Mouse (Mus musculus) hindbrain, embryonic 11.5 days (tissue): ENCODE data around the gene Ripor3. TPM values are rescaled to one million over a fixed set of nuclear protein-coding genes. Genes with fewer than 3 reads are reported as not detected.

Source experiments
- ATAC-seq: fragments of 200-750 bp; cut with Nextera tagmentation; 2 replicates; pipeline ENCODE4 v1.8.0; 2017; ENCODE audit warnings: mild to moderate bottlenecking, moderate TSS enrichment, moderate library complexity; ENCODE audit not compliant: low FRiP score
- DNase-seq: peaks from one replicate; pipeline ENCODE4 v3.0.0-alpha.2; 2015; ENCODE audit warnings: low spot score
- H3K27ac ChIP-seq: fragments of 300-500 bp; sonication (generic); 2 replicates; pipeline ENCODE4 v1.5.1; 2014; ENCODE audit warnings: mild to moderate bottlenecking, low read depth, low read length
- H3K27me3 ChIP-seq: fragments of 300-500 bp; sonication (generic); 2 replicates; pipeline ENCODE4 v1.6.1; 2014; ENCODE audit warnings: mild to moderate bottlenecking, low read length, moderate library complexity, mixed read lengths; ENCODE audit not compliant: control insufficient read depth, insufficient read depth
- H3K36me3 ChIP-seq: fragments of 300-500 bp; sonication (generic); 2 replicates; pipeline ENCODE4 v1.6.1; 2014; ENCODE audit warnings: mild to moderate bottlenecking, low read length, moderate library complexity, mixed read lengths; ENCODE audit not compliant: control insufficient read depth, insufficient read depth
- H3K4me1 ChIP-seq: fragments of 300-500 bp; sonication (generic); replicated peaks from 2 replicates; pipeline ENCODE4 v1.6.1; 2014; ENCODE audit warnings: low read length, mixed read lengths; ENCODE audit not compliant: control insufficient read depth, insufficient read depth
- H3K4me2 ChIP-seq: fragments of 300-500 bp; sonication (generic); replicated peaks from 2 replicates; pipeline ENCODE4 v1.6.1; 2014; ENCODE audit warnings: mild to moderate bottlenecking, low read depth, low read length
- H3K4me3 ChIP-seq: fragments of 300-500 bp; sonication (generic); 2 replicates; pipeline ENCODE4 v1.5.1; 2014; ENCODE audit warnings: low read depth, low read length
- H3K9ac ChIP-seq: fragments of 300-500 bp; sonication (generic); 2 replicates; pipeline ENCODE4 v1.6.1; 2014; ENCODE audit warnings: low read depth, low read length
- H3K9me3 ChIP-seq: fragments of 300-500 bp; sonication (generic); 2 replicates; pipeline ENCODE4 v1.6.1; 2016; ENCODE audit warnings: low read length; ENCODE audit not compliant: control insufficient read depth
- WGBS: fragments of 180-500 bp; shearing (Covaris S2); extraction: QIAGEN DNeasy Blood & Tissue Kit; methylation state at CpG from one replicate; pipeline ENCODE4 v1.1.7; 2014; 5-methylcytosine and 5-hydroxymethylcytosine counted together
- polyA plus RNA-seq: library from polyadenylated mRNA; unstranded; fragments of >200 nt; fragmentation: Nextera tagmentation; extraction: Ambion mirVana; gene quantifications from 2 replicates; pipeline ENCODE4 v1.2.1, GENCODE M21; 2014

Gene Ripor3
- polyA plus RNA-seq, 1 experiment from 2014 or later: 0.69 TPM

DNA sequence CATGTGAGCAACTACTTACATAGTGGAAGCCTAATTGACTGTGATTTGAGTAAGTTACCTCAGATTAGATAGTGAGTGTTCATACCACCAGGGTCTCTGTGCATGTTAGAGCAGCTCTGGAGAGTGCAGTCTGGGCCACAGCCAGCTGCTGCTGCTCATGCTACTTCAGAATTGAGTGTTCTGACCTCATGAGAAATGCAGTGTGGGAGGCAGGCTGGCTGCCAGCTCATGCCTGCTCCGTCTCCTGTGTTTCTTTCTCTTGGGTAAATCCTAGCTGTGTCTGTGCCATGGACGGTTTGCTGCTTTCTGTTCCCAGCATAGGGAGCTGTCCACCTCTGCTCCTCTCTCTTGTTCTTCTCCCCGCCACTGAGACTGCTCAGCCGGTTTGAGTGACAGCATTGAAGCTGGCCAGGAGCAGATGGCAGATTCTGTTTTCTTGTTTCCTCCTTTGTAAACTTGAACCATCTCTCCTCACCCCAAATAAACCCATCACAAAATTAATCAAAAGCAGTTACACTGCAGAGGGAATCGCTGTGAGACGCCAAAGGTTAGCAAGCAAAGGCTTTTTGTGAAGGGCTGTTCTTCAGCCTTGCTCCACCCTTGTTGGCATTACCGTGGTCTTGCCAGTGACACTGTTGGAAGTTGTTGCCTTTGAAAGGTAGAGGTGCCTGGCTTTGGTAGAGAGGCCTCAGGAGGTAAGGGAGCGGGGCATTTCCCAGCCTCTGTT is 68.1 kb downstream of the Ripor3 start:
- WGBS: 56% methylated on average over 8 of the region's 8 CpGs
- Histone ChIP-seq H3K27me3 (no peaks in the 10 kb centered on the region), H3K4me1 (peaks cover 6% of the 10 kb centered on the region), H3K4me2 (no peak overlapping the region), H3K36me3 (no peaks in the 10 kb centered on the region), H3K4me3 (no peak overlapping the region), H3K9ac (peak overlapping the region; percentile 27; the same call in 1 of the 2 replicates), H3K27ac (peak overlapping the region; percentile 56), H3K9me3 (no peaks in the 10 kb centered on the region)
- no peak for DNase-seq
- no peak for ATAC-seq

DNA sequence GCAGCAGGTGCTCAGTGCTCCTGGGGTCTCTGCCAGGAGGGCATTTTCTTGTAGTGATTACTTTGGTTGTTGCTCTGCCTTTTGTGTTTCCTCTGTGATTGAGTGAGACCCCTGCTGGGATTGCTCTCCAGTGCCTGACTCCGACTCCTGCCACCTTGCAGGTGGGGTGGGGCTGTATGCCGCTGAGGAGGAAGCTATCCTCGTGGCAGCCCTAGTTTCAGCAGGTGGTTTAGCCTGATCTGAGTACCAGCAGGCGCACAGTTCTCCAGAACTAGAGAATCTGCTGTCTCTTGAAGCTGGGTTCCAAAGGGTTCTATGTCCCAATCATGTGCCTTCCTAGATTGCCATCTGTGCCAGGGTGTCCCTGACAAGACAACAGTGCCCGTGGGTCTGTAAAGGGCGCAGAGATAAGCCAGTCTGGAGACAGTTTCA is 68.7 kb downstream of the Ripor3 start:
- Histone ChIP-seq H3K36me3 (no peaks in the 10 kb centered on the region), H3K4me3 (no peak overlapping the region), H3K9ac (peak overlapping the region; percentile 27; the same call in 1 of the 2 replicates), H3K4me1 (peaks cover 6% of the 10 kb centered on the region), H3K27ac (peak overlapping the region; percentile 56), H3K4me2 (no peak overlapping the region), H3K9me3 (no peaks in the 10 kb centered on the region), H3K27me3 (no peaks in the 10 kb centered on the region)
- ATAC-seq (no peak), DNase-seq (no peak)
- WGBS: 52% methylated on average over 6 of the region's 6 CpGs

DNA sequence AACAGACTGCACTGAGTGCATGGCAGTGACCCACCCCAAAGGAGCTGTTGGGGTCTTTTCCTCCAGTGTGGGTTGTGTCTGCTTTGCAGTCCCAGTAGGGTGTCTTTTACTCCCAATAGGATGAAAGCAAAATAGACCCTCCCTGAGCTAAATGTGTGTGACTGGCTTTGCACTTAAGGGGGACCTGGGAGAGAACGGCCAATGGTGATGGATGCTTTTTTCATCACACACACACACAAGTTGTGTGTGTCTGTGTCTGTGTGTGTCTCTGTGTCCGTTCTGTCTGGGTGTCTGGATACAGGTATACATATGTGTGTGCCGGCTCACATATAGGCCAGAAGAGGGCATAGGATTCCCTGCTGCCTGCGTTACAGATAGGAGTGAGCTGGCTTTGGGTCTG is 69.1 kb downstream of the Ripor3 start:
- Histone ChIP-seq H3K27me3 (no peaks in the 10 kb centered on the region), H3K4me3 (no peak overlapping the region), H3K4me1 (peaks cover 6% of the 10 kb centered on the region), H3K27ac (no peak overlapping the region), H3K9ac (no peak overlapping the region), H3K4me2 (no peak overlapping the region), H3K36me3 (no peaks in the 10 kb centered on the region), H3K9me3 (no peaks in the 10 kb centered on the region)
- ATAC-seq (no peak), DNase-seq (no peak)
- WGBS: 54% methylated on average over 4 of the region's 4 CpGs

GRCm38 (mm10) chr2:167940636-167941035 is 69.8 kb downstream of the Ripor3 start:
- H3K9me3 ChIP-seq: no peaks in the 10 kb centered on the region
- 90% methylated on average over 11 of the region's 11 CpGs for WGBS
- no peak for DNase-seq
- H3K27ac ChIP-seq: no peak overlapping the region
- no peaks in the 10 kb centered on the region for H3K27me3 ChIP-seq
- H3K4me1 ChIP-seq: peaks cover 8% of the 10 kb centered on the region
- no peak overlapping the region for H3K4me2 ChIP-seq
- no peak overlapping the region for H3K4me3 ChIP-seq
- no peak for ATAC-seq
- H3K9ac ChIP-seq: no peak overlapping the region
- no peaks in the 10 kb centered on the region for H3K36me3 ChIP-seq

- H3K4me3 ChIP-seq: no peak overlapping the region
- ATAC-seq: no peak
- H3K9me3 ChIP-seq: no peaks in the 10 kb centered on the region
- no peak overlapping the region for H3K9ac ChIP-seq
- WGBS: 59% methylated on average over 11 of the region's 11 CpGs
- H3K27ac ChIP-seq: no peak overlapping the region
- DNase-seq: no peak
- H3K4me1 ChIP-seq: peaks cover 7% of the 10 kb centered on the region
- no peak overlapping the region for H3K4me2 ChIP-seq
- no peaks in the 10 kb centered on the region for H3K27me3 ChIP-seq
- H3K36me3 ChIP-seq: no peaks in the 10 kb centered on the region
Observed at GRCm38 (mm10) chr2:167939632-167940399, 70.6 kb downstream of the Ripor3 start.

- 65% methylated on average over 4 of the region's 4 CpGs for WGBS
- Histone ChIP-seq H3K9me3 (no peaks in the 10 kb centered on the region), H3K4me3 (no peak overlapping the region), H3K27me3 (no peaks in the 10 kb centered on the region), H3K4me2 (no peak overlapping the region), H3K27ac (no peak overlapping the region), H3K36me3 (no peaks in the 10 kb centered on the region), H3K4me1 (peaks cover 7% of the 10 kb centered on the region), H3K9ac (no peak overlapping the region)
- DNase-seq (no peak), ATAC-seq (no peak)
Observed at GRCm38 (mm10) chr2:167939204-167939603, 71.2 kb downstream of the Ripor3 start.

- ATAC-seq: no peak
- H3K36me3 ChIP-seq: no peaks in the 10 kb centered on the region
- no peaks in the 10 kb centered on the region for H3K27me3 ChIP-seq
- no peak overlapping the region for H3K9ac ChIP-seq
- H3K4me2 ChIP-seq: no peak overlapping the region
- H3K9me3 ChIP-seq: no peaks in the 10 kb centered on the region
- peaks cover 5% of the 10 kb centered on the region for H3K4me1 ChIP-seq
- 86% methylated on average over 3 of the region's 3 CpGs for WGBS
- H3K4me3 ChIP-seq: no peak overlapping the region
- no peak for DNase-seq
- H3K27ac ChIP-seq: no peak overlapping the region
Observed at GRCm38 (mm10) chr2:167938786-167939185, 71.6 kb downstream of the Ripor3 start.

DNA sequence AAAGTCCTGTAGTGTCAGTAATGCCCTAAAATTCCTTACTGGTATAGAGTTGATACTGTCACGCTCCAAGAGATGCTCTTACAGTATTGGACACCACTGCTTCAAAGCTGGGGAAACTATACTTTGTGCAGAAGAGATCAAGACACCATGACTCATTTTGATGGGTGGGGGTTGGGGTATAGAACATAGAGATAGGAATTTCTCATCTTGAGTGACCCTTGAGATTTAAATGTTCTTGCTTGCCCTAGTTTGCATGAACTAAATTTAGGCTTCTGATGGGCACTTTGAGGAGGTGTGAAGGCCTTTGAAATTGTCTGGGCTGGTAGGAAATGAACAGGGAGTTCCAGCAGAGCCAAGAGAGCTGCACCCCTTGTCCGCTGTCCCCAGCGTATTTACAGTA is 74.5 kb downstream of the Ripor3 start:
- no peak overlapping the region for H3K4me2 ChIP-seq
- no peaks in the 10 kb centered on the region for H3K36me3 ChIP-seq
- no peak overlapping the region for H3K9ac ChIP-seq
- WGBS: 74% methylated on average over 3 of the region's 3 CpGs
- ATAC-seq: no peak
- no peak for DNase-seq
- peaks cover 8% of the 10 kb centered on the region; the same call in 1 of the 2 replicates for H3K4me1 ChIP-seq
- no peak overlapping the region for H3K27ac ChIP-seq
- H3K27me3 ChIP-seq: no peaks in the 10 kb centered on the region
- H3K4me3 ChIP-seq: no peak overlapping the region
- H3K9me3 ChIP-seq: no peaks in the 10 kb centered on the region
